Mouse (Mus musculus) cerebellum, adult 2 months (tissue): ENCODE measurements at regions not wholly inside any gene's neighbourhood (a gene's known extent, or its start where the extent isn't known, plus 50 kb on each side); places are given as distances from the start of the nearest gene placed in this dataset.

Experiments
- DNase-seq, 2 experiments: peaks; one replicate each; pipeline ENCODE4 v3.0.0; 2021
- H3K27ac ChIP-seq: fragments of 200-500 bp; 2 replicates; pipeline ENCODE4 v1.5.1; 2012; ENCODE audit warnings: low read length, control low read depth, inconsistent platforms; ENCODE audit not compliant: insufficient read depth
- H3K27me3 ChIP-seq: fragments of 200-500 bp; 2 replicates; pipeline ENCODE4 v1.6.1; 2012; ENCODE audit warnings: inconsistent platforms, mild to moderate bottlenecking, low read length, moderate library complexity; ENCODE audit not compliant: control insufficient read depth, insufficient read depth
- H3K4me1 ChIP-seq: fragments of 200-500 bp; 2 replicates; pipeline ENCODE4 v1.6.1; 2011; ENCODE audit warnings: low read length; ENCODE audit not compliant: control insufficient read depth, insufficient read depth
- H3K4me3 ChIP-seq: fragments of 200-500 bp; replicated peaks from 2 replicates; pipeline ENCODE3; 2011; ENCODE audit warnings: mild to moderate bottlenecking, low read depth, low read length, control low read depth; ENCODE audit not compliant: insufficient read depth
- CTCF ChIP-seq: fragments of 200-500 bp; IDR thresholded peaks from 2 replicates; pipeline ENCODE4 v1.5.1; 2011; ENCODE audit warnings: low read depth, mild to moderate bottlenecking, control low read depth, low read length, moderate library complexity, borderline replicate concordance; ENCODE audit not compliant: insufficient read depth
- POLR2A ChIP-seq: fragments of 200-500 bp; IDR thresholded peaks from 2 replicates; pipeline ENCODE4 v1.6.1; 2011; ENCODE audit warnings: low read length, control low read depth, borderline replicate concordance; ENCODE audit not compliant: insufficient read depth
- WGBS: fragments of 180-500 bp; shearing (Covaris S2); methylation state at CpG from one replicate; pipeline ENCODE4 v1.1.7; 2018; 5-methylcytosine and 5-hydroxymethylcytosine counted together

DNA sequence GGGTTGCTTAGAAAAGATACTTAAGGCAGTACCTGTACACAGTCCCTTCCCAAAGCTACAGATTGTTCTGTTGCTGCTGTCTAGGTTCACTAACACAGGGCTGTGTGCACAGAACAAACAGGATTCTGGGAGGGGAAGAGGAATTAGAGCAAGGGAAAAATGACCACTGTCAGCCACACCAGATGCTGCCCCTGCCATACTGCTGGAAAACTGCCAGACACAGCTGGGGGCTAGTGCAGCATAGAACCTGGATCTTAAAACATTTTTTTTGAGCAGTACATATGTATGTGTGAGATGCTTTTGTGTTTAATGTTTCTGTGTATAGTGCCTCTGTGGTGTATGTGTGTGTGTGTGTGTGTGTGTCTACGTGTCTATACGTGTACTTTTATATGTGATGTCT lies 291.7 kb upstream of the Myt1l start:
- H3K4me3 ChIP-seq: no peak overlapping the region
- peaks cover 7% of the 10 kb centered on the region; the same call in 1 of the 2 replicates for H3K4me1 ChIP-seq
- no peaks in the 10 kb centered on the region for H3K27me3 ChIP-seq
- TF ChIP-seq POLR2A (no peak), CTCF (no peak)
- 83% methylated on average over 2 of the region's 2 CpGs for WGBS
- H3K27ac ChIP-seq: no peak overlapping the region
- no peak for DNase-seq

DNA sequence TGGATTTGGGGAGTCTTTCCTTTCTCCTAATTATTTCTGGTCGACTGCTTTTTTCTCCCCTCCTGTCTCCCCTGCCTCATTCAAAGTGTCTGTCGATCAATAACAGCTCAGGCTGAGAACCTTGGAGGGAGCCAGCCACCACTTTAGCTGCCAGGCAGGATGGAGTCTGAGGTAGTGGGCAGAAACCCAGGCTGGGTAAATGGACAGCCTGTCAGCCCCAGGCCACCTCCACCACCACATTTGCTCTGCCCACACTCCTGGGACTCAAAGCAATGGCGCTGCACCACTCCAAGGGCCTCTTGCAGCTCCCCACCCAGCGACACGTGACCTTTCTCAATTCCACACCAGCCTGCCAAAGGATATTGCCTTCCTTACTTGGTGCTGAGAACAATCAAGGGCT lies 290.7 kb upstream of the Myt1l start:
- Histone ChIP-seq H3K27ac (no peak overlapping the region), H3K4me3 (no peak overlapping the region), H3K4me1 (peaks cover 5% of the 10 kb centered on the region; the same call in 1 of the 2 replicates), H3K27me3 (no peaks in the 10 kb centered on the region)
- no peak for DNase-seq
- 29% methylated on average over 5 of the region's 5 CpGs for WGBS
- TF ChIP-seq POLR2A (no peak), CTCF (no peak)

DNA sequence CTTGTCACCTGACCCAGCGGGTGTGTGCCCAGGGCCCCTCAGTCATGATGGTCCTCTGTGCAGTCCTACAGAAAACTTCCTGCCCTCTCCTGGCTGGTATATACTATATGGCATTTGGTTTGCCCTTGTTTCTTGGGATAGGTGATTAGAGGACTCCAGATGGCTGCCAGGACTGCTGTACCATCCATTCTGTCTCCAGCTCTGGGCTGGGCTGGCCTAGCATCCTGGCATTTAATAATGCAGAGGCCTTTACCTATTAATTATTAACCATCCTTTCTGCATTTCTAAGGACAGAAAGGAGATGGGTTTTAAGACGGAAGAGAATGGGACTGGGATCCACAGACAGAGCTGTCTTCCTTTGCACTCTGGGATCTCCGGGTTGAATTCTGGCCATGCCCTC lies 288.7 kb upstream of the Myt1l start:
- H3K27me3 ChIP-seq: no peaks in the 10 kb centered on the region
- 68% methylated on average over 3 of the region's 3 CpGs for WGBS

DNA sequence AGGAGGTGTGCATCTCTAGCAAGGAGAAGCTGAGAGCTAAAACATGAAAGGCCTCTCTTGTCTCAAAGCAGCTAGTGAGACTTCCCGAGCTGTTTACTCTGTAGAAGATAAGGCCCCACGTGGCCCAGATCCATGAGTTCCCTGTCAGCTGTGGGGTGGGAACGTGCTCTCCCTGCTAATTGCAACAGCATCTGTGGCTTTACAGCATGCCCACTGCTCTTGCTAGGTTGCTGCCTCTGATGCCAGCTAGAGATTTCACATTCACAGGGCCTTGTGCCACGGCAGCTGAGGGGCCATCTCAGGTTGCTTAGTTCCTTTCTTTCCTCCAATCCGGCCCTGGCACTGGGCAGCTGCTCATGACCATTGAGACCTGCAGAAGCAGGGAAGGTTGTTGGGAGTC lies 288.2 kb upstream of the Myt1l start:
- Histone ChIP-seq H3K4me1 (no peaks in the 10 kb centered on the region), H3K4me3 (no peak overlapping the region), H3K27me3 (no peaks in the 10 kb centered on the region), H3K27ac (no peak overlapping the region)
- WGBS: 35% methylated on average over 5 of the region's 5 CpGs
- DNase-seq: no peak
- no peak for TF ChIP-seq POLR2A
- no peak for TF ChIP-seq CTCF

More for the DNA sequence above, 288.7 kb upstream of the Myt1l start:
- no peak for DNase-seq
- no peak overlapping the region for H3K4me3 ChIP-seq
- no peak overlapping the region for H3K27ac ChIP-seq
- TF ChIP-seq POLR2A: no peak
- TF ChIP-seq CTCF: no peak
- no peaks in the 10 kb centered on the region for H3K4me1 ChIP-seq

DNA sequence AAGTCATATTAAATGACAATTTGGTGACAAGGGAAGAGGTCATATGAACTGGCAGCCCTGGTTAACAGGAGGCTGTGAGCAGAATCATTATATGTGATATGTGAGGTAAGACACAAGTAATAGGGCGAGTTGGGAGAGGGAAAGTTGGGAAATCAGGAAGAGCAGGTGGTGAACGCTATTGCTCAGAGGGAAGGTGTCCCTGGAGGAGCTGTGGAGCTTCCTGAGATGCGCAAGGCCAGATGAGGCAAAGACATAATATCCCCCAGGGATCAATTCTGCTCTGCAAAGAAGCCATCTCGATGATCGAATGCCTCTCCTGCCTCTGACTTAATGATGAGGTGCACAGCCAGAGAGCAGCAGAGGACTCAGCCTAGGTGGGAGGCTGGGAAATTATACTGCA lies 285.1 kb upstream of the Myt1l start:
- no peak for TF ChIP-seq POLR2A
- TF ChIP-seq CTCF: no peak
- H3K4me3 ChIP-seq: no peak overlapping the region
- no peaks in the 10 kb centered on the region for H3K4me1 ChIP-seq
- H3K27ac ChIP-seq: no peak overlapping the region
- DNase-seq: no peak
- no peaks in the 10 kb centered on the region for H3K27me3 ChIP-seq
- WGBS: 78% methylated on average over 5 of the region's 5 CpGs

DNA sequence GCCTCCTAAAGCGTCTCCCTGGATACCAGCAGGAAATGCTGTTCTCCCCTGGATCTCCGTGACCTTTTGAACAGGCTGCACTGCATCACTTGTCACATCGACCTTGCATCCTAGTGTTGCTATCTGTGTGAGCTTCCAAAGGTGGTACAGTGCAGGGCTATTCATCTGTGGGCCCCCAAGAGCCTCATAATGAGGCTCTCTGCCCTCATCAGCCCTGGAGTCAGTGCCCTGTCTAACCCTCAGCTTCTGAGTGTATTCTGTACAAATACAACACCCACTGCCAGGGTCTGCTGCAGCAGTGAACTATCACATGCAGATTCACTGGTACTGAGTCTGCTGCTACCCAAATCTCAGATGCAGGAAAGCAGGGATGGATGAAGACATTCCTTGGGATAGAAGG lies 282.1 kb upstream of the Myt1l start:
- Histone ChIP-seq H3K4me3 (no peak overlapping the region), H3K4me1 (no peaks in the 10 kb centered on the region), H3K27ac (no peak overlapping the region), H3K27me3 (no peaks in the 10 kb centered on the region)
- no peak for DNase-seq
- TF ChIP-seq POLR2A (no peak), CTCF (no peak)
- 63% methylated on average over 3 of the region's 3 CpGs for WGBS

DNA sequence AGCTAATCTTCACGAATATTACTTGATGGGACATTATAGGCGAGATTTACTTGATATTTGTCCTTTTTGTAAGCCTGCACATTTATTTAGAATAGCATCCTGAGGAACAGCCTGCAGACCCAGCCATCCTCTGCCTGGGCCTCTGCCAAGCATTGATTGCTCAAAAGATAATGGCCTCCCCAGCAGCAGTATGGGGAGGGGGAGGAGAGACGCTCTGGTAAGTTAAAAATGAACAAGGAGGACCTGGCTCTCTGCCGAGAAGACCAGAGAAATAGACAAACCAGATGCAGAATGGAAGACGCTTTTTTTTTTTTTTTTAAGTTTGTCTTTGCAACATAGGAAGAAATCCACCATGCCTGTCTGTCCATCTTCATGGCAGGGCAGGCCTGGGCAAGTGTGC lies 280.8 kb upstream of the Myt1l start:
- no peak overlapping the region for H3K4me3 ChIP-seq
- no peak overlapping the region for H3K27ac ChIP-seq
- TF ChIP-seq CTCF (no peak), POLR2A (no peak)
- H3K4me1 ChIP-seq: no peaks in the 10 kb centered on the region
- DNase-seq: no peak
- H3K27me3 ChIP-seq: no peaks in the 10 kb centered on the region
- WGBS: 47% methylated on average over 5 of the region's 5 CpGs

DNA sequence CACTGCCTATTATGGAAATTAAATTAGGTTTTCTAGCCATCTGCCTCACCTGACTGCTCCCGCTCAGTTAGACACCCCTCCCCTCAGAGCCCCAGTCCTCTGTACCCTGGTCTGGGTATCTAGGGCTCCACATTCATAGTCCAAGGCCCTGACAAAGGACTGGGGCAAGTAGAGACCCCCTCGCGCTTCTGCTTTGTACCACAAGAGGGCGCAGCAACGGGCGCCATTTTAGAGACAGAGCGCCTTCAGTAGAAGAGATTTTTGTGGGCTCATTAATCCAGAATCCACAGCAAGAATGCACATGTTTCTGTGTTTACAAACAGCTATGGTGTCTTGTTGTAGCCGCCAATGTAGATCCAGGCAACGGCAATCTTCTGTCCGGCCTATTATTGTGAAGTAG lies 279.7 kb upstream of the Myt1l start:
- no peak for DNase-seq
- 92% methylated on average over 10 of the region's 10 CpGs for WGBS
- no peak overlapping the region for H3K27ac ChIP-seq
- no peaks in the 10 kb centered on the region for H3K27me3 ChIP-seq
- no peak overlapping the region for H3K4me3 ChIP-seq
- H3K4me1 ChIP-seq: no peaks in the 10 kb centered on the region
- TF ChIP-seq CTCF (no peak), POLR2A (no peak)
